Mouse (Mus musculus): ENCODE measurements around the gene Rpl34. TPM values are rescaled to one million over a fixed set of nuclear protein-coding genes. Genes with fewer than 3 reads are reported as not detected.

Rpl34 gene
- polyA plus RNA-seq, 1 experiment, result 1,289 TPM

DNA sequence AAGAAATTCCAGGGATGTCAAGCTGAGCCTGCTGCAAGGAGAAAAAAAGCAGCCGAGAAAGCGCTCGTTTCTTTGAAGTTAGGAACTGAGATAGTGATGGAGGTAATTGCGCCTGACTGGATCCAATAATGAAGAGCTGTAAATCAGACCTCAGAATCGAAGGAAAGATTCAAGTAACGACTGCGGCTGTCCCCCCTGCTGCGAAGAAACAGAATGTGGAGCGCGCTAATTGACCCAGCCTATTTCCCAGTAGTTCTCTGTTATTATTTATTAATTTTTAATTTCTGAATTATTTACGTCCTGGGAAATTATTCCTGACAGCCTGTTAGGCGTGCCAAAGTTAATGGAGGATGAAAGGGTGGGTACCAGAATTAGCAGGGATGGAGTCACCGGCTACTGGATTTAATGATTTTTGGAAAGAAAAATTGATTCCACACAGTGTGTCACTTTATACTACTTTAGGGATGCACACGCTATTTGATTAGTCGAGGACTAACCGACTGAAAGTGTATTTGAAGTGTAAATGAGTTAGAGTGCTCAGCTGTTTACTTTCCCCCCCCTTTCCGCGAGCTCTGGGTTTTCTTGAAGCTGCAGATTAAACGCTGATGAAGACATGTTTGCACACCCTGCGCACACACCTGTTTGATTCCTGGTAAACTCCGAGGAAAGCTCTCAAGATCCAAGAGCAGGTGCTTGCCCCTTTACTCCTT lies 7.6 kb upstream of the Rpl34 start:
- Histone ChIP-seq H3K27ac (ENCODE audit: insufficient read depth, low read length) (no peak overlapping the region), H3K4me1 (ENCODE audit: control insufficient read depth, insufficient read depth, low read length) (no peaks in the 10 kb centered on the region)
- no peak for TF ChIP-seq POLR2A (IDR thresholded peaks at IDR 0.05; ENCODE audit: low read depth, low read length)
- TF ChIP-seq CTCF (IDR thresholded peaks at IDR 0.05; ENCODE audit: borderline replicate concordance, insufficient read depth, low read length), result no peak

DNA sequence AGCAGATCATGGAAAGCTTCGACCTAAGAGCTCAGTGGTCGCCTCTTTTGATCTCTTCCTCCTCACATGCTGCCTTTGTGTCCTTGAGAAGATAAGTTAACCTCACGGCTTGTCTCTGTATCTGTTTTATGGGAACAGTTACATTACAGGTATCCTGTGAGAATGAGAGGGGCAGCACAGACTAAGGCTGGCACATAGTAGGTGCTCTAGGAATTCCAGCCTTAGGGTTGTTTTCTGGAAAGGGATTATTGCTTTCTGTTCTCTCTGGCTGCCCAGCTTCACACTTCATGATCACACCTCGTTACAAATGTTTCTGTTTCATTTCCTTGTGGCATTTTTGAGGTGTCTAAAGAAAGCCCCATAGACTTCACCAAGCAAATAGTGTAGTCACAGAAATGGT lies 6.6 kb upstream of the Rpl34 start:
- Histone ChIP-seq H3K4me3 (ENCODE audit: insufficient read depth, low read length) (no peak overlapping the region), H3K4me1 (ENCODE audit: control insufficient read depth, insufficient read depth, low read length) (no peaks in the 10 kb centered on the region), H3K27ac (ENCODE audit: insufficient read depth, low read length) (no peak overlapping the region)
- no peak for TF ChIP-seq CTCF (IDR thresholded peaks at IDR 0.05; ENCODE audit: borderline replicate concordance, insufficient read depth, low read length)
- TF ChIP-seq POLR2A (IDR thresholded peaks at IDR 0.05; ENCODE audit: low read depth, low read length), result no peak

More for the DNA sequence above, 7.6 kb upstream of the Rpl34 start:
- no peak overlapping the region for H3K4me3 ChIP-seq (ENCODE audit: insufficient read depth, low read length)

DNA sequence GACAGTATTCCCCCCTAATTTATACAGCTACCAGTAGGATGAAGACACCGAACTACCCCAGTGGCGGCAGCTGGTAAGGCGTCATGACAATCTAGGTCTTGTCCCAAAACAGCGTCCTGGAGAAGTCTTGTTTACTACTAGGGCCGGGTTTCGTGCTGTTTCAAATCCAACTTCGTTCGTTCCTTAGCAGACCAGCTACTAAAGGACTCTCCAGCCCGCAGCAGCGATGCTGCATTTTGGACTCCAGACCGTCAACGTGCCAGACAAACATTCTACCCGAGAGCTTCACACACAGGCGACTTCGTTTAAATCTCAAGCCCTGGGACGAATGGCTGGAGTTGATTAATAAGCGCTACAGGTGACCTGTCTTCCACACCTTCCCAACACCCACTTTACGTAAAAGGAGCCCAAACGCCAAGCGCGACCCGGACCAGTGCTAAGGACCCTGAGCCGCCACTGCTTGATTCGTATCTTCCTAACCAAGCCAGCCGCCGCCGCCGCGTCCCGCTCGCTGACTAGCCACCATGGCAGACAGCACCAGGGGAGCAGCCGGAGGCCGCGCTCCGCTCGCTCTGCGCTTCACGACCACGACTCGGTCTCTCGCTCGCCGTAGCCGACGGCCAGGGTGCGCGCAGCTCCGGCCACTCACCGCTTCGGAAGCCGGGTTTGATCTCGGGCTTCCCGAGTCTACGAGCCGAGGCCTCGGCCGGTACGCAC lies 568 bp downstream of the Rpl34 start:
- H3K4me3 ChIP-seq (ENCODE audit: insufficient read depth, low read length), result peak overlapping the region; percentile 96

DNA sequence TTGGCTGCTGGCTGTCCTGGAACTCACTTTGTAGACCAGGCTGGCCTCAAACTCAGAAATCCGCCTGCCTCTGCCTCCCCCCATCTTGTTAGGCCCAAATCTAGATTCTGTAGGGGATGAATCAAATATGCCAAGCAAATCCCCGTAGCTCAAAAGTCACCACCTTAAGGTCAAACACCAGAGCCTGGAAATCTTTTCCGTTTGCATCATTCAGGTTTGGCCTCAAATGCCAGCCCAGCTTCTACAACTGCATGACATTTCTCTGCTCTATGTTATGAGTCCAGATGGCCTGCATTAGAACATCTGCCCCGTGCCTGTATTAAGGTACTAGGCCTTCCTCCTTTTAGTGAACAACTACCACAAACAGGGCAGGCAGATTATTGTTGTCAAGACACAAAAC lies 2.5 kb downstream of the Rpl34 start:
- H3K27ac ChIP-seq (ENCODE audit: insufficient read depth, low read length), result no peak overlapping the region
- H3K4me1 ChIP-seq (ENCODE audit: control insufficient read depth, insufficient read depth, low read length), result peaks cover 12% of the 10 kb centered on the region
- no peak for TF ChIP-seq POLR2A (IDR thresholded peaks at IDR 0.05; ENCODE audit: low read depth, low read length)
- TF ChIP-seq CTCF (IDR thresholded peaks at IDR 0.05; ENCODE audit: borderline replicate concordance, insufficient read depth, low read length), result no peak
- H3K4me3 ChIP-seq (ENCODE audit: insufficient read depth, low read length), result peak overlapping the region; percentile 96

More for the DNA sequence above, 568 bp downstream of the Rpl34 start:
- peaks cover 12% of the 10 kb centered on the region for H3K4me1 ChIP-seq (ENCODE audit: control insufficient read depth, insufficient read depth, low read length)
- no peak for TF ChIP-seq CTCF (IDR thresholded peaks at IDR 0.05; ENCODE audit: borderline replicate concordance, insufficient read depth, low read length)
- no peak for TF ChIP-seq POLR2A (IDR thresholded peaks at IDR 0.05; ENCODE audit: low read depth, low read length)
- peak overlapping the region; percentile 60 for H3K27ac ChIP-seq (ENCODE audit: insufficient read depth, low read length)

DNA sequence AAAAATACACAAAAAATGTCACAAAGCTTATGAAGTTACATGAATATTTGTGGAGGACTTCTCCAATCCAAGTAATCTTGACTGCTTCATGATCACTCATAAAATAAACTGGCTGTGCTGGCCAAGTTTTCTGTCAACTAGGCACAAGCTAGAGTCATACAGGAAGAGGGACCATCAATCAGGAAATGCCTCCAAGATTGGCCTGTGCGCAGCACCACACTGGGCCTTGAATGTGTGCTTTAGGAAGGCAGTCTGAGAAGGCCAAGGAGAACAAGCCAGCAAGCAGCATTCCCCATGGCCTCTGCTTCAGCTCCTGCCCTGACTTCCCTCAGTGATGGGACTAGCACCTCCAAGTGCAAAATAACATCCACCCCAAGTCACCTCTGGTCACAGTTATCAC lies 3.2 kb downstream of the Rpl34 start:
- TF ChIP-seq POLR2A (IDR thresholded peaks at IDR 0.05; ENCODE audit: low read depth, low read length), result no peak

DNA sequence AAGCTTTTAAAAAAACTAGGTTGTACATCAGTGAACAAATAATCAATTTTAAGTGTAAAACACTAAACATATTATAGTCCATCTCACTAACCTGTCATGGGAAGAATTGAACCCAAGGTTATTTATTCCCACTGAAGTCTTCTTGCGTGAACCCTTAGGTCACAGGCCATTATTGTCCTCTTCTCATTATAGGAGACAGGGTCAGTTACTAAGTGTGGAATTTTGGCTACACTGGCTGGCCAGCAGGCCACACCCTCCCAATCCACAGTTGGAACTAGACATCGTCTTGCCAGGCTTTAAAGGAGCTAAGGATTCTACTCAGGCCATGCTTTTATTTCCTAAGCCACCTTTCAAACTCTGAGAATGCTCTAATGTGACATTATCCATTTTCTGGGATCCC lies 4.5 kb downstream of the Rpl34 start:
- no peak overlapping the region for H3K4me3 ChIP-seq (ENCODE audit: insufficient read depth, low read length)
- no peak overlapping the region for H3K27ac ChIP-seq (ENCODE audit: insufficient read depth, low read length)
- no peak for TF ChIP-seq POLR2A (IDR thresholded peaks at IDR 0.05; ENCODE audit: low read depth, low read length)

More for the DNA sequence above, 3.2 kb downstream of the Rpl34 start:
- peaks cover 12% of the 10 kb centered on the region for H3K4me1 ChIP-seq (ENCODE audit: control insufficient read depth, insufficient read depth, low read length)
- H3K4me3 ChIP-seq (ENCODE audit: insufficient read depth, low read length), result no peak overlapping the region
- no peak overlapping the region for H3K27ac ChIP-seq (ENCODE audit: insufficient read depth, low read length)

DNA sequence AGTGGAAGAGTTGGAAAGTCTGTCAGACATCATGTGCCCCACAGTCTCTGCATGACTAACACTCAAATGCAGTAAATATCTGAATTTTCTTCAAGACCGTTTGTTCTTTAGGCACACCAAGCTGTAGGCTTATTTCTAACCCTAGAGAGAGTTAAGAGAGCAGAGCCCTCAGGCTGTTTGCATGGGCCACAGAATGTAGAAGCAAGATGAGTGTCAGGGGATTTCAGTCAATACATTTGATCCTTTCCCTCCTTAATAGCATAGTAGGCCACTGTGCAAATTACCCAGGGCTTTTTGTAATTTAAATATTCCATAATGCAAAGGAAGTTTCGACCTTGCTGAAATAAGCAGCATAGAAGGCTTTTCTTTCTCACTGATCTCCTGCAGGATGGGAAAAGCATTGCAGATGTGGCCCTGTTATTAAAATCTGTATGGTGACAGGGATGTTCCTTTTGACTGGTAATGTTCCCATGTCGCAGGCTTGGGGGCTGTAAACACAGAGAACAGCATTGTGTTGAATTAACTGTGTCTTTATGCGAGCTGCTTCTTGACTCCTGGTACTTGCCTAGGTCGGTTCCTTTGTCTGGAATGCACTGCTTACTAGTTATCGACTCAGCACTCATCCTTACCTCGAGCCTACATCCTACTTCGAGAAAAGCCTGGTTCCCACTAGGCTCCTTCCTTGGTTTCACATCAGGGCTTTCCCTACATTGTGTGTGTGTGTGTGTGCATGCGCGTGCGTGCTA lies 7.3 kb downstream of the Rpl34 start:
- no peak overlapping the region for H3K27ac ChIP-seq (ENCODE audit: insufficient read depth, low read length)

More for the DNA sequence above, 4.5 kb downstream of the Rpl34 start:
- peaks cover 12% of the 10 kb centered on the region for H3K4me1 ChIP-seq (ENCODE audit: control insufficient read depth, insufficient read depth, low read length)

DNA sequence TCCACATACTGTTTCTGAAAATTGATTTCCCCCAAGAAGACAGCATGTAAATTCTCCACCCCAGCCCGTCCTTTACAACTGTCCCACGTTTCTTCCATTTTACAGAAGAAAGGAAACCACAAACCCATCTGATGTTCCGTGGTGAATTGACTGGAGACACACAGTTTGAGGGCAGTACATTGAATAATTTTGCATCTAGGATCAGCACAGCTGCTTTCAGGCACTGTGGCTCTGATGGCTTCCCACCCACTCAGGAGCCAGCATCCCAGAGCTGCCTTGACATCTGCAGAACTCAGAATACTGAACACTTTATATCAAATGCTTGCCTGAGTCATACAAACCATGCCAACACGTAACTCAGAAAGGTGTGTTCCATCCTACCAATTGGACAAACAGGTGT lies 10.0 kb downstream of the Rpl34 start:
- no peak for TF ChIP-seq CTCF (IDR thresholded peaks at IDR 0.05; ENCODE audit: borderline replicate concordance, insufficient read depth, low read length)
- no peak for TF ChIP-seq POLR2A (IDR thresholded peaks at IDR 0.05; ENCODE audit: low read depth, low read length)
- Histone ChIP-seq H3K4me3 (ENCODE audit: insufficient read depth, low read length) (no peak overlapping the region), H3K27ac (ENCODE audit: insufficient read depth, low read length) (no peak overlapping the region), H3K4me1 (ENCODE audit: control insufficient read depth, insufficient read depth, low read length) (no peaks in the 10 kb centered on the region)

More for the DNA sequence above, 7.3 kb downstream of the Rpl34 start:
- TF ChIP-seq POLR2A (IDR thresholded peaks at IDR 0.05; ENCODE audit: low read depth, low read length) (no peak), CTCF (IDR thresholded peaks at IDR 0.05; ENCODE audit: borderline replicate concordance, insufficient read depth, low read length) (no peak)
- H3K4me3 ChIP-seq (ENCODE audit: insufficient read depth, low read length), result no peak overlapping the region
- H3K4me1 ChIP-seq (ENCODE audit: control insufficient read depth, insufficient read depth, low read length), result peaks cover 4% of the 10 kb centered on the region

DNA sequence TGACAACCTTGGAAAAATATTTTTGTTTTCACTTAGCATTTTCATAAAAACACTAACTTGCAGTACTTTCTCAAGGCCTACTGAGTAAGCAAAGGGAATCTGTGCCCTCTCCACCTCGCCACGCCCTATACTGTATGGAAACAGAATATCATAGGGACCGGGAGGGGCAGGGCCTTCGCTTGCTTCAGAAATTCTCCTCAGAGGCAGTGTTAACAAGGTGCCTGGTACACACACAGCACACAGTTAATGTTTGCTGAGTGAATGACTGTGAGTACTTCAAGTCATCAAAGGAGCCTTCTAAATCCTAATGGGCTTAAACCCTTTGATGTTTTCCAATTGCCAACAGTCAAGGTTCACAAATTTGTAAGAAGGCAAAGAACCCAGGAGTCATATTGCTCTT lies 11.3 kb downstream of the Rpl34 start:
- no peak overlapping the region for H3K4me3 ChIP-seq (ENCODE audit: insufficient read depth, low read length)
- TF ChIP-seq CTCF (IDR thresholded peaks at IDR 0.05; ENCODE audit: borderline replicate concordance, insufficient read depth, low read length), result no peak
- no peak for TF ChIP-seq POLR2A (IDR thresholded peaks at IDR 0.05; ENCODE audit: low read depth, low read length)
- no peak overlapping the region for H3K27ac ChIP-seq (ENCODE audit: insufficient read depth, low read length)
- no peaks in the 10 kb centered on the region for H3K4me1 ChIP-seq (ENCODE audit: control insufficient read depth, insufficient read depth, low read length)

DNA sequence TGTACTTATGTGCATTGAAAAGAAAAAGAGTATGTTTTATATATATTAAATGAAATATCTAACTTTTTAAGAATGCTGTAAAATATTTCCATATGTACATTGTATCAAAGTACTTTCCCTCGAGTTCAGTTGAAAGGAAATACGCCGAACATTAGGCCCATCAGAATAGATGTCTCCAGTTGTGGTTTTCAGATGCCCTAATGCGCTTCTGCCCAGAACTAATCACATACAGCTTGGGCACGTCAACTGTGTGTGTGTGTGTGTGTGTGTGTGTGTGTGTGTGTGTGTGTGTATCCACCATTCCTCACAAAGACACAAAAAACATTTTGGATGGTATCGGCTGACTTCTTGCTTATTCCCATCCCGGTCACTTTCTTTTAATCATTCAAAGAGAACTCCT lies 13.6 kb downstream of the Rpl34 start:
- Histone ChIP-seq H3K4me3 (ENCODE audit: insufficient read depth, low read length) (no peak overlapping the region), H3K4me1 (ENCODE audit: control insufficient read depth, insufficient read depth, low read length) (no peaks in the 10 kb centered on the region), H3K27ac (ENCODE audit: insufficient read depth, low read length) (no peak overlapping the region)
- TF ChIP-seq CTCF (IDR thresholded peaks at IDR 0.05; ENCODE audit: borderline replicate concordance, insufficient read depth, low read length) (no peak), POLR2A (IDR thresholded peaks at IDR 0.05; ENCODE audit: low read depth, low read length) (no peak)
